Mouse (Mus musculus): ENCODE data around the gene Crybg1. TPM values are rescaled to one million over a fixed set of nuclear protein-coding genes. Genes with fewer than 3 reads are reported as not detected.

Gene Crybg1
- 10 to 100 TPM; 46.0 to 51.2 TPM for total RNA-seq (2023)

DNA sequence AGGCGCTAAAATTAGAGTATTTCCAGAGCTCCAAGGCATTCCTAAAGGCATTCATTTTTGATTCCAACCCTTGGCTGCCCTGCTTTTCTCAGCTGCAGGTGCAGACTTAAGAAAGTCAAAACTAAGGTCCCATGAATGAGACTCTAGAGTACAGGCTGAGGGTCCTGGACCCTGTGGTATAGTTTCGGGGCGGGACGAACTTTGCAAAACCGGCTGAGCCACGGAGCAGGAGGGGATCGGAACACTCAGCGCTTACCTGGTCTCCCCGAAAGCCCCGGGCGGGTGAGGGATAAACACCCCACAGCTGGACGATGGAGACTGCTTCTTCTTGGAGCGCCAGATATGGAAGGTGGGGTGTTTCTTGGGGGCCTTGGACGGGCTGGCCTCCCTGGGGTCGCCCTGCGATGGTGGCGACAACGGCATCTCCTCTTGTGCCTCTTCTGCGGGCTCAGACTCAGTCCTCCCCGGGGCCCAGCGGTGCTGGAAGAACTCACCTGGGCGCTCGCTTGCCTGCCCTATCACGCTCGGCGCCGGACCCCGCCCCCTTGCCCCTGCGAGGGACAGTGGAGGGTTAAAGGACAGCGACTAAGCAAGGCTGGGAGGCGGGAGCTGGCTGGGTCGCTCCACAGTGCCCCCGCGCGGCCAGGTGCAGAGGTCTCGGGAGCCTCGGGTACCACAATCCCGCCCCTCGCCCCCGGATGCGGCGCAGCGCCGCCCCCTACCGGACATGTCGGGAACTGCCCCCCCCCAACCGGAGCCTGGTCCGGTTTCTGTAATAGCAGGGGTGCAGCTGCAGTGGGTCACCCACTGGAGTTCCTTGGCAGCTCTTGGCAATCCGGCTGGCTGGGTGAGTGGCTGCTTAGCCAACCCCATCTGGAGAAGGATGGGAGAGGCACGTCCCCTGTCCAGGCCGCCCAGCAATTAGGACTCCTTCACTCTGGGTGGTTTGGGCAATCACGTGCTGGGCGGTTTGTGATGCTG is at the start of gene Crybg1:
TSS of gene Crybg1 (minus strand) at position 517 of the 981 bp plus-strand sequence.

DNA sequence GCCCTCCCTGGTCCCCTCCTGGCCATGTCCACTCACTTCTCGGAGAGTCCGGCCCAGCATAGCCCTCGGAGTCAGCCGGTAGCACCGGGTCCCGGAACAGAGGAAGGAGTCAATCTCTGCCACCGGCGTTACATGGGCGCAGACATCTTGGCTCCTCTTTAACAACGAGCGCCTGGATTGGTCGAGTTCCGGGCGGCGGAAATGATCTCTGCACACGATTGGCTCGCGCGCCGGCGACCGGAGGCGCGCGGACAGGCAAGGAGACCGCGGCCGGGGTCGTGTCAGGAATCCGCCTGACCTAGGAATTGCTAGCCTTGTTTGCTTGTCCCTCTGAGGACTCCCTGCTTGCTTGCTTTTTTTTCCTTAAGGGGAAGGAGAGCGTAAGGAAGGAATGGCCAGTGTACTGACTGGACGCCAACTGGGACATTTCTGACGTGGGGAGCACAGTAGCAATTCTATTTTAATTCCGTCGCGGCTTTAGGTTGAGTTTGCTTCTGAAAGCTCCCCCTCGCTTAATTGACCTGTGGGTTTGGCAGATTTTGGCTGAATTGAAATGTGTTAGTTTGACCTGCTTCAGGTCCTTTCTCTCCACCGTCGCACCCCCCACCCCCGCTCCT is 247.0 kb downstream of the Crybg1 start, which contains the start of the genes Qrsl1 and Rtn4ip1:
TSS of gene Qrsl1 (minus strand) at position 168 of the 617 bp plus-strand sequence.
TSS of gene Rtn4ip1 (plus strand) at position 230 of the 617 bp plus-strand sequence.

Other genes starting within 250 kb of the Crybg1 start
- 10 to 100 TPM; 37.0 to 41.7 TPM for gene Qrsl1, start 247.1 kb downstream of the Crybg1 start, total RNA-seq (2023)
- gene Rtn4ip1, start 247.0 kb downstream of the Crybg1 start, total RNA-seq (2023) = 10 to 100 TPM; 24.5 to 32.1 TPM
- gene Atg5, start 119.5 kb upstream of the Crybg1 start, total RNA-seq (2023) = 10 to 100 TPM; 21.2 to 27.5 TPM

All from B cell, adult 67 days (primary cell).